Comparison of ENCODE assay signal across 9 mouse cellular contexts in genomic region chr1:131351436-131351835, GRCm38 (mm10).
DNase-seq lines count a peak whose midpoint lies in the region; ATAC-seq and TF ChIP-seq lines count a peak whose summit lies in the region.
"Had no signal": no experiment of that assay in that cellular context is flagged by ENCODE, and none has a peak within 500 bp of the region (broad histone marks: within the 10 kb centered on the region; RNA-seq: fewer than 3 reads in every experiment).

No protein-coding gene starts in this region.

- TF ChIP-seq POLR2A in brain, embryonic 14.5 days (IDR thresholded peaks at IDR 0.05; ENCODE audit: borderline replicate concordance, extremely low read depth, insufficient read depth, insufficient read length, poor library complexity, severe bottlenecking) = no peak

- H3K36me3 ChIP-seq in intestine, embryonic 15.5 days = peaks cover 6% of the 10 kb centered on the region; the same call in 1 of the 2 replicates

- H3K9me3 ChIP-seq in intestine, embryonic 15.5 days = no peaks in the 10 kb centered on the region
- H3K9me3 ChIP-seq: limb, embryonic 12.5 days had no signal

- no peak overlapping the region for H3K9ac ChIP-seq in intestine, embryonic 15.5 days
- H3K9ac ChIP-seq: limb, embryonic 12.5 days had no signal

- no peak overlapping the region for H3K27ac ChIP-seq in intestine, embryonic 15.5 days
- H3K27ac ChIP-seq: limb, embryonic 12.5 days had no signal

- no peak overlapping the region for H3K4me3 ChIP-seq in intestine, embryonic 15.5 days (replicated peaks)
- H3K4me3 ChIP-seq: limb, embryonic 12.5 days had no signal

- no peaks in the 10 kb centered on the region for H3K4me1 ChIP-seq in intestine, embryonic 15.5 days (replicated peaks)
- H3K4me1 ChIP-seq: limb, embryonic 12.5 days had no signal

- H3K4me2 ChIP-seq in intestine, embryonic 15.5 days (replicated peaks) = no peak overlapping the region
- H3K4me2 ChIP-seq: limb, embryonic 12.5 days had no signal

- no peak for ATAC-seq in intestine, embryonic 15.5 days
- ATAC-seq in megakaryocyte, adult 5-6 weeks (ENCODE audit: poor library complexity, severe bottlenecking) = no peak

- 69% methylated on average over 2 of the region's 2 CpGs for WGBS in intestine, embryonic 15.5 days

- no peak for TF ChIP-seq CTCF in brain, embryonic 14.5 days (IDR thresholded peaks at IDR 0.05; ENCODE audit: borderline replicate concordance, extremely low read depth, insufficient read depth, insufficient read length)

- no peaks in the 10 kb centered on the region for H3K27me3 ChIP-seq in intestine, embryonic 15.5 days (replicated peaks)
- H3K27me3 ChIP-seq: limb, embryonic 12.5 days had no signal

- intact Hi-C loops in left cerebral cortex, postnatal 36 days (cut with DNase I) = no loop called here

- DNase-seq in adrenal gland, postnatal 10 days = peak; percentile 24
- DNase-seq in adrenal gland, adult 2 months = no peak
- peak; percentile 97 for DNase-seq in brain, embryonic 14.5 days (ENCODE audit: low read depth)
- peak; percentile 43 to 54 for DNase-seq in frontal cortex, postnatal 10 days (ENCODE audit: low spot score in 2 of 2)
- peak; percentile 31 to 38 for DNase-seq in left cerebral cortex, postnatal 36 days (ENCODE audit: low spot score in 2 of 2)
- no peak for DNase-seq in urinary bladder, postnatal 25 days (ENCODE audit: low spot score)

Comparison
In these comparisons a context has a peak if more than half of its experiments do, and no peak if none do; other contexts are left out.
1. DNase-seq: peak in adrenal gland, postnatal 10 days (single experiment), brain, embryonic 14.5 days (single experiment), frontal cortex, postnatal 10 days (2 of 2) and left cerebral cortex, postnatal 36 days (2 of 2); none in adrenal gland, adult 2 months (single experiment) and urinary bladder, postnatal 25 days (single experiment).